Mouse (Mus musculus): ENCODE measurements around the gene Lix1l.
"Not testable (repeated sequence)": the region's sequence is repeated elsewhere in the genome, so short reads cannot be mapped to it uniquely, and the experiment has no call there.

Lix1l gene

GRCm38 (mm10) chr3:96581771-96582515 lies 19.0 kb upstream of the Lix1l start:
- DNase-seq (ENCODE audit: extremely low spot score, low spot score) = no peak

GRCm38 (mm10) chr3:96583386-96583785 lies 17.6 kb upstream of the Lix1l start:
- no peak for DNase-seq (ENCODE audit: extremely low spot score, low spot score)

GRCm38 (mm10) chr3:96590657-96591056 lies 10.3 kb upstream of the Lix1l start:
- DNase-seq (ENCODE audit: extremely low spot score, low spot score) = no peak

- DNase-seq (ENCODE audit: extremely low spot score, low spot score) = peak; percentile 47
Observed at GRCm38 (mm10) chr3:96593374-96593773, 7.6 kb upstream of the Lix1l start.

- peak; percentile 93 for DNase-seq (ENCODE audit: extremely low spot score, low spot score)
Observed at GRCm38 (mm10) chr3:96593790-96594560, 7.0 kb upstream of the Lix1l start, which contains the start of gene Polr3gl. Gene Polr3gl, minus strand, starts transcription at chr3:96594181.

GRCm38 (mm10) chr3:96594851-96595250 lies 6.1 kb upstream of the Lix1l start:
- DNase-seq (ENCODE audit: extremely low spot score, low spot score) = no peak

GRCm38 (mm10) chr3:96595661-96596060 lies 5.3 kb upstream of the Lix1l start:
- DNase-seq (ENCODE audit: extremely low spot score, low spot score) = no peak

GRCm38 (mm10) chr3:96596228-96596707 lies 4.7 kb upstream of the Lix1l start, which contains the start of gene Ankrd34a:
Gene Ankrd34a, plus strand, starts transcription at chr3:96596636.
- DNase-seq (ENCODE audit: extremely low spot score, low spot score) = no peak

GRCm38 (mm10) chr3:96596855-96597254 lies 4.1 kb upstream of the Lix1l start:
- DNase-seq (ENCODE audit: extremely low spot score, low spot score) = no peak

- peak; percentile 65 for DNase-seq (ENCODE audit: extremely low spot score, low spot score)
Observed at GRCm38 (mm10) chr3:96597435-96597891, 3.5 kb upstream of the Lix1l start.

GRCm38 (mm10) chr3:96598156-96599068 lies 2.5 kb upstream of the Lix1l start:
- DNase-seq (ENCODE audit: extremely low spot score, low spot score) = no peak

GRCm38 (mm10) chr3:96599069-96599393 lies 1.9 kb upstream of the Lix1l start:
- no peak for DNase-seq (ENCODE audit: extremely low spot score, low spot score)

GRCm38 (mm10) chr3:96599411-96599810 lies 1.5 kb upstream of the Lix1l start:
- DNase-seq (ENCODE audit: extremely low spot score, low spot score) = no peak

- peak; percentile 73 for DNase-seq (ENCODE audit: extremely low spot score, low spot score)
Observed at GRCm38 (mm10) chr3:96601251-96601787, 370 bp downstream of the Lix1l start.

GRCm38 (mm10) chr3:96601941-96602703 lies 1.2 kb downstream of the Lix1l start:
- DNase-seq (ENCODE audit: extremely low spot score, low spot score) = no peak

GRCm38 (mm10) chr3:96602704-96603084 lies 1.7 kb downstream of the Lix1l start:
- DNase-seq (ENCODE audit: extremely low spot score, low spot score) = no peak

GRCm38 (mm10) chr3:96603311-96603710 lies 2.4 kb downstream of the Lix1l start:
- no peak for DNase-seq (ENCODE audit: extremely low spot score, low spot score)

GRCm38 (mm10) chr3:96606007-96606406 lies 5.1 kb downstream of the Lix1l start:
- DNase-seq (ENCODE audit: extremely low spot score, low spot score) = not testable (repeated sequence)

- DNase-seq (ENCODE audit: extremely low spot score, low spot score) = no peak
Observed at GRCm38 (mm10) chr3:96606618-96607017, 5.7 kb downstream of the Lix1l start.

GRCm38 (mm10) chr3:96617941-96618340 lies 17.0 kb downstream of the Lix1l start:
- DNase-seq (ENCODE audit: extremely low spot score, low spot score) = no peak

Data from neural tube, embryonic 10.5 days (tissue).